Mouse (Mus musculus) left cerebral cortex, adult 8-10 months (tissue): Measurements from ENCODE around the gene Clec18a. TPM values are rescaled to one million over a fixed set of nuclear protein-coding genes. Genes with fewer than 3 reads are reported as not detected.
"Not testable (repeated sequence)": the region's sequence is repeated elsewhere in the genome, so short reads cannot be mapped to it uniquely, and the experiment has no call there.

Source experiments
- DNase-seq, 2 experiments: peaks; one replicate each; pipeline ENCODE4 v3.0.0; 2022; ENCODE audit warnings: low spot score in 2 of 2
- total RNA-seq, 4 experiments: library from RNA; stranded (reverse); gene quantifications; 2 replicates each; pipeline ENCODE4 v1.2.4; 2022

Clec18a gene
- 1 to 10 TPM; 2.3 to 4.0 (median 3.3) TPM for total RNA-seq

DNA sequence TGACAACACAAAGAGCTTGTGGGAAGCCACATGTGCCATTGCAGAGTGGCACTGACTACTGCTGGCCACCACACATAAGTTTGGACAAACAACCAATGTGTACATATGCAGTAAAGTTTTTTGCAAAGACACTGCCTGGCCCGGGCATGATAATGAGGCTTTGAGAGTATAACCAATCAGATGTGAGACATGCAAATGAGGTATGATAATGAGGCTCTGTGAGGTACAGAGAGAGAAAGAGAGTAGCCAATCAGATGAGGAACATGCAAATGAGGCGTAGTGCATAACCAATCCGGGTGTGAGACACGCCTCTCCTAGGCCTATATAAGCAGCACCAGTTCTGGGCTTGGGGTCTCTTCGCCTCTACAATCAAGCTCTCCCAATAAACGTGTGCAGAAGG, at the start of gene Clec18a:
Clec18a (minus strand) TSS at position 101 of the 400 bp plus-strand sequence.
- not testable (repeated sequence) for DNase-seq

GRCm38 (mm10) chr8:111130756-111131155, 38.5 kb upstream of the Clec18a start:
- DNase-seq, result no peak

- DNase-seq, result no peak
Measured at GRCm38 (mm10) chr8:111119481-111119880, 27.3 kb upstream of the Clec18a start.

- DNase-seq, result no peak
Measured at GRCm38 (mm10) chr8:111114891-111115290, 22.7 kb upstream of the Clec18a start.

GRCm38 (mm10) chr8:111094719-111095302, 2.6 kb upstream of the Clec18a start:
- DNase-seq, result peak in 1 of 2 experiments; percentile 18

- DNase-seq, result peak; percentile 77 to 90
Measured at GRCm38 (mm10) chr8:111093865-111094718, 1.9 kb upstream of the Clec18a start, which contains the start of gene Pdpr. TSS of gene Pdpr (plus strand) at chr8:111094630.

- DNase-seq, result no peak
Measured at GRCm38 (mm10) chr8:111091706-111092105, 520 bp downstream of the Clec18a start.

- peak in 1 of 2 experiments; percentile 23 for DNase-seq
Measured at GRCm38 (mm10) chr8:111090126-111090525, 2.1 kb downstream of the Clec18a start.

DNA sequence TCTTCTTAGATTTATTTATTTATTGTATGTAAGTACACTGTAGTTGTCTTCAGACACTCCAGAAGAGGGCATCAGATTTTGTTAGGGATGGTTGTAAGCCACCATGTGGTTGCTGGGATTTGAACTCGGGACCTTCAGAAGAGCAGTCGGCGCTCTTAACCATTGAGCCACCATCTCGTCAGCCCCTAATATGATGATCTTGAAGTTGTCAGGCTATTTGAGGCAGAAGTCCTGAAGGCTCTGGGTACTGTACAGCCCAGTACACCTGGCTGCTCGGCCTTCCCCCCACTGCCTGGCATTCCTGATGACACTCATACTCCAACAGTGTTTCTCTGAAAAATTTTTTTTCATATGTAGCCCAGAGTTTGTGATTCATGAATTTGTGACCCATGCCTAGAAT, 8.3 kb downstream of the Clec18a start:
- not testable (repeated sequence) for DNase-seq

DNA sequence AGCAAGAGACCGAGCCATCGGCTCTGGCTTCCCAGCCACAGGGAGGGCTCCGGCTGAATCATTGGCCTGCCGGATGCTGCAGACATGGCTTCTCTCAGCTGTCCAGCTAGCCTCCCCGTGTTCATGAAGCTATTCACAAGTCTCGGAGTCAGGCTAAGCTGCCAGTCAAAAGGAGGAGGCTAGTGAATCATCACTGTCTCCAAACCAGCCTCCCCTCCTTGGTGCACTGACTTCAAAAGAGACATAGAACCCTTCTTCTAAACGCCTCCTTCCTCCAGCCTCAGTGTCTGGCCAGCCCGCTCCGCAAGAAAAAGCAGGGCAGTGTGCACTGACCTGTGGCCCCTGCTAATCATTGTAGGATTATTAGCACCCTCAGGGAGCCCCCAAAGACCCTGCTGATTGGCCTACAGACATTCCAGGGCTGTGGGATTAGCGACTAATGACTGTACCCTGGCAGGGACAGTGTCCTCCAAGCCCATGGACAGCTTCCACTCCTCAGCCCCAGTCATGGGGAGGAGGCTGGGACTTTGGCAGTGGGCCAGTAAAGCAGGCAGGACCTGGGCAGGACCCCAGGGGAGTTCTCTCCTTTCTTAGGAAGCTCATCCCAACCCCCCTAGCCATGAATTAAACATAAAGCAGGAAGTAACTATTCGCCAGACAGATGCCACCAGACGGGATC, 10.5 kb downstream of the Clec18a start:
- DNase-seq, result no peak

GRCm38 (mm10) chr8:111079861-111080271, 12.4 kb downstream of the Clec18a start:
- no peak for DNase-seq

- no peak for DNase-seq
Measured at GRCm38 (mm10) chr8:111079461-111079860, 12.8 kb downstream of the Clec18a start.

DNA sequence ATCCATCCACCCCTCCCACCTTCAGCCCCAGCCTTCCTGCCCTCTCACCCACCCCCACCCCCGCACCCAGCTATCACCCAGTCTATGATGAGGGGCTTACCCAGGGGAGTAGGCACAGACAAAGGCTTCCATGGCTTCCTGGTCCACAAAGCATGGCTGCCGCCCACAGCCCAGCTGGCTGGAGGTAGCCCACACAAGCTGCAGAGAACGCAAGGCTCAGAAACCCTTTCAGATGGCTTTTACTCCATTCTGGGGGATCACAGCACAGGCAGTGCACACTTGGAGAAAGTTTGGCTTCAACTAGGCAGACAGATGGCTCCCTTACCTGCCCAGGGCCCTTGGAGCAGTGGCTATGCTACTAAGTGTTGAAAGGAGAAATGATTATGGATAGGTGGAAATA, 16.3 kb downstream of the Clec18a start:
- DNase-seq, result peak in 1 of 2 experiments; percentile 73

GRCm38 (mm10) chr8:111068660-111069059, 23.6 kb downstream of the Clec18a start:
- DNase-seq, result not testable (repeated sequence)

DNA sequence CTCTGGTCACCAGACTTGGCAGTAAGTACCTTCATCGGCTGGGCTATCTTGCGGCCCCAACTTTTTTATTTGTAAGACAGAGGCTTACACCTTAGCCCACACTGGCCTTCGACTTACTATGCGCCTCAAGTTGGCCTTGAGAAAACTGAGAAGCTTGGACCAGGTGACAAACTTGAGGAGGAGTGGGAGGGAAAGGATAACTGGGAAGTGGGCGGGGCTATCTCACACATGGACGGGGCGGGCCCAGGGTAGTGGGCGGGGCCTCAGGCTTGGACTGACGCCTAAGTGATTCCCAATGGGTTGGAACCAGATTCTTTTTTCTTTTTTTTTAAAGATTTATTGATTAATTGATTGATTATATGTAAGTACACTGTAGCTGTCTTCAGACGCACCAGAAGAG, 24.8 kb downstream of the Clec18a start:
- DNase-seq, result no peak

- DNase-seq, result no peak
Measured at GRCm38 (mm10) chr8:111066308-111066707, 25.9 kb downstream of the Clec18a start.

GRCm38 (mm10) chr8:111062893-111063292, 29.3 kb downstream of the Clec18a start:
- DNase-seq, result no peak

- peak; percentile 82 to 99 for DNase-seq
Measured at GRCm38 (mm10) chr8:111062072-111062757, 30.0 kb downstream of the Clec18a start.

DNA sequence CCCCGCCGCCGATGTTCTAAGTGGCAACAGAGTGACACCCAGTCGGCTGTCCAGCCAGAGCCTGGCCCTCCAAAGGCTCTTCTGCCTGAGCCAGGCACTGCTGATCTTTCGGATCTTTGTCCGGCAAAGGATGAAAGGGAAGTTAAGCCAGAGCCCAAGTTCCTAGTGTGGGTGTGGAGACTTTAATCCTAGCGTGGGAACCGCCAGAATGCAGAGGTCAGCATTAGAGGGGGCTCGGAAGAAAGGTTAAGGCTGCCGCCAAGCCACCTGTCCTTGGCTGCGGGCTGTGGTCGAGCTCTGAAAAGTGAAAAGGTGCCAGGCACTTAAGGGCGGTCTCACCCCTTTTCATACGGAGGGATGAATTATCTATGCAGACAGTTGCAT, 30.5 kb downstream of the Clec18a start:
- DNase-seq, result no peak

GRCm38 (mm10) chr8:111058946-111059572, 33.2 kb downstream of the Clec18a start:
- DNase-seq, result no peak
